Mouse (Mus musculus) heart, embryonic 15.5 days (tissue): ENCODE data around the gene Olfr635. TPM values are rescaled to one million over a fixed set of nuclear protein-coding genes. Genes with fewer than 3 reads are reported as not detected.

Source experiments
- ATAC-seq: fragments of 200-750 bp; cut with Nextera tagmentation; replicated peaks from 2 replicates; pipeline ENCODE4 v1.8.0; 2017; ENCODE audit warnings: low read depth, moderate TSS enrichment; ENCODE audit not compliant: insufficient number of reproducible peaks, insufficient read depth, low FRiP score
- H3K27ac ChIP-seq: fragments of 300-500 bp; sonication (generic); 2 replicates; pipeline ENCODE4 v1.5.1; 2015; ENCODE audit warnings: mild to moderate bottlenecking, inconsistent platforms
- H3K27me3 ChIP-seq: fragments of 300-500 bp; sonication (generic); 2 replicates; pipeline ENCODE4 v1.6.1; 2015; ENCODE audit warnings: inconsistent platforms
- H3K36me3 ChIP-seq: fragments of 300-500 bp; sonication (generic); 2 replicates; pipeline ENCODE4 v1.6.1; 2015; ENCODE audit warnings: mild to moderate bottlenecking, inconsistent platforms
- H3K4me1 ChIP-seq: fragments of 300-500 bp; sonication (generic); replicated peaks from 2 replicates; pipeline ENCODE4 v1.6.1; 2015; ENCODE audit warnings: inconsistent platforms
- H3K4me2 ChIP-seq: fragments of 300-500 bp; sonication (generic); 2 replicates; pipeline ENCODE4 v1.6.1; 2015; ENCODE audit warnings: inconsistent platforms, mild to moderate bottlenecking, moderate library complexity
- H3K4me3 ChIP-seq: fragments of 300-500 bp; sonication (generic); 2 replicates; pipeline ENCODE4 v1.5.1; 2015; ENCODE audit warnings: mild to moderate bottlenecking, inconsistent platforms
- H3K9ac ChIP-seq: fragments of 300-500 bp; sonication (generic); 2 replicates; pipeline ENCODE4 v1.6.1; 2015; ENCODE audit warnings: mild to moderate bottlenecking, inconsistent platforms
- H3K9me3 ChIP-seq: fragments of 300-500 bp; sonication (generic); replicated peaks from 2 replicates; pipeline ENCODE4 v1.6.1; 2016; ENCODE audit warnings: inconsistent platforms
- WGBS: fragments of 180-500 bp; shearing (Covaris S2); methylation state at CpG from one replicate; pipeline ENCODE4 v1.1.7; 2015; ENCODE audit warnings: mixed read lengths; 5-methylcytosine and 5-hydroxymethylcytosine counted together
- polyA plus RNA-seq: library from polyadenylated mRNA; unstranded; fragments of >200 nt; fragmentation: Nextera tagmentation; extraction: Ambion mirVana; gene quantifications from 2 replicates; pipeline ENCODE4 v1.2.1, GENCODE M21; 2015

Olfr635 gene
- polyA plus RNA-seq, 1 experiment from 2014 or later: not detected

- Histone ChIP-seq H3K9ac (no peak within 1 kb of the TSS), H3K27me3 (no peaks in the 10 kb centered on the region), H3K4me3 (no peak within 1 kb of the TSS), H3K4me2 (no peak within 1 kb of the TSS), H3K27ac (no peak within 1 kb of the TSS), H3K9me3 (no peaks in the 10 kb centered on the region), H3K36me3 (no peaks in the 10 kb centered on the region), H3K4me1 (no peaks in the 10 kb centered on the region)
- ATAC-seq: no peak
- WGBS: 72% methylated on average over 6 of the region's 6 CpGs
These were observed 54.5 kb downstream of the Olfr635 start, which contains the start of gene Olfr640 for GRCm38 (mm10) chr7:104025473-104025872. Gene Olfr640 (minus strand): TSS chr7:104025573.

GRCm38 (mm10) chr7:104026978-104027377, 56.0 kb downstream of the Olfr635 start:
- no peak overlapping the region for H3K4me3 ChIP-seq
- H3K9ac ChIP-seq: no peak overlapping the region
- no peaks in the 10 kb centered on the region for H3K9me3 ChIP-seq
- no peak overlapping the region for H3K4me2 ChIP-seq
- H3K4me1 ChIP-seq: no peaks in the 10 kb centered on the region
- no peak for ATAC-seq
- H3K27me3 ChIP-seq: no peaks in the 10 kb centered on the region
- no peak overlapping the region for H3K27ac ChIP-seq
- H3K36me3 ChIP-seq: no peaks in the 10 kb centered on the region
- 73% methylated on average over 3 of the region's 3 CpGs for WGBS

GRCm38 (mm10) chr7:104035145-104035544, 64.2 kb downstream of the Olfr635 start, which contains the start of gene Olfr641:
Gene Olfr641 (plus strand): TSS chr7:104035445.
- Histone ChIP-seq H3K4me1 (no peaks in the 10 kb centered on the region), H3K9me3 (no peaks in the 10 kb centered on the region), H3K36me3 (no peaks in the 10 kb centered on the region), H3K9ac (no peak within 1 kb of the TSS), H3K27me3 (no peaks in the 10 kb centered on the region), H3K4me2 (no peak within 1 kb of the TSS), H3K4me3 (no peak within 1 kb of the TSS), H3K27ac (no peak within 1 kb of the TSS)
- no peak for ATAC-seq
- 63% methylated on average over 1 of the region's 1 CpGs for WGBS

Other genes starting within 250 kb of the Olfr635 start
- not detected in 2 replicates for gene Olfr628, start 240.8 kb upstream of the Olfr635 start, polyA plus RNA-seq
- not detected in 2 replicates for gene Olfr629, start 226.2 kb upstream of the Olfr635 start, polyA plus RNA-seq
- gene Olfr630, start 213.8 kb upstream of the Olfr635 start, polyA plus RNA-seq: not detected in 2 replicates
- not detected in 2 replicates for gene Olfr69, start 199.6 kb upstream of the Olfr635 start, polyA plus RNA-seq
- not detected in 2 replicates for gene Olfr68, start 191.5 kb upstream of the Olfr635 start, polyA plus RNA-seq
- gene Olfr67, start 179.3 kb upstream of the Olfr635 start, polyA plus RNA-seq: not detected in 2 replicates
- gene Hbb-bt, start 157.2 kb upstream of the Olfr635 start, polyA plus RNA-seq: 13,914 and 14,622 TPM in 2 replicates
- gene Hbb-bs, start 143.1 kb upstream of the Olfr635 start, polyA plus RNA-seq: 40,231 and 44,289 TPM in 2 replicates
- gene Hbb-bh2, start 130.6 kb upstream of the Olfr635 start, polyA plus RNA-seq: not detected in 2 replicates
- gene Hbb-bh1, start 128.0 kb upstream of the Olfr635 start, polyA plus RNA-seq: 7.6 and 12.8 TPM in 2 replicates
- 765 and 1,617 TPM in 2 replicates for gene Hbb-y, start 117.9 kb upstream of the Olfr635 start, polyA plus RNA-seq
- gene Olfr66, start 84.9 kb upstream of the Olfr635 start, polyA plus RNA-seq: not detected in 2 replicates
- gene Olfr64, start 76.7 kb upstream of the Olfr635 start, polyA plus RNA-seq: not detected in 2 replicates
- not detected in 2 replicates for gene Olfr65, start 67.7 kb upstream of the Olfr635 start, polyA plus RNA-seq
- gene Olfr631, start 42.3 kb upstream of the Olfr635 start, polyA plus RNA-seq: not detected in 2 replicates
- not detected in 2 replicates for gene Olfr632, start 36.8 kb upstream of the Olfr635 start, polyA plus RNA-seq
- gene Olfr633, start 26.7 kb upstream of the Olfr635 start, polyA plus RNA-seq: not detected in 2 replicates
- not detected in 2 replicates for gene Olfr638, start 27.6 kb downstream of the Olfr635 start, polyA plus RNA-seq
- gene Olfr639, start 46.2 kb downstream of the Olfr635 start, polyA plus RNA-seq: not detected in 2 replicates
- not detected in 2 replicates for gene Olfr640, start 54.4 kb downstream of the Olfr635 start, polyA plus RNA-seq
- gene Olfr641, start 64.3 kb downstream of the Olfr635 start, polyA plus RNA-seq: not detected in 2 replicates
- gene Olfr642, start 81.5 kb downstream of the Olfr635 start, polyA plus RNA-seq: not detected in 2 replicates
- gene 4930516K23Rik, start 90.3 kb downstream of the Olfr635 start, polyA plus RNA-seq: not detected in 2 replicates
- gene Olfr644, start 100.7 kb downstream of the Olfr635 start, polyA plus RNA-seq: not detected in 2 replicates
- gene Olfr645, start 114.3 kb downstream of the Olfr635 start, polyA plus RNA-seq: not detected in 2 replicates
- not detected in 2 replicates for gene Olfr646, start 133.7 kb downstream of the Olfr635 start, polyA plus RNA-seq
- gene Ubqln5, start 158.7 kb downstream of the Olfr635 start, polyA plus RNA-seq: not detected in 2 replicates
- gene Olfr643, start 166.3 kb downstream of the Olfr635 start, polyA plus RNA-seq: not detected in 2 replicates
- not detected in 2 replicates for gene Ubqln3, start 172.1 kb downstream of the Olfr635 start, polyA plus RNA-seq
- gene Ubqlnl, start 179.4 kb downstream of the Olfr635 start, polyA plus RNA-seq: not detected in 2 replicates
- 0.18 TPM in 1 of 2 replicates, not detected in the other for gene Olfm5, start 193.7 kb downstream of the Olfr635 start, polyA plus RNA-seq
- 0.16 and 0.25 TPM in 2 replicates for gene Olfr648, start 212.2 kb downstream of the Olfr635 start, polyA plus RNA-seq
- not detected in 2 replicates for gene Olfr649, start 224.8 kb downstream of the Olfr635 start, polyA plus RNA-seq
- gene Trim6, start 247.6 kb downstream of the Olfr635 start, polyA plus RNA-seq: 1.7 and 1.9 TPM in 2 replicates